Mouse (Mus musculus): ENCODE data around the gene Armc2.

DNA sequence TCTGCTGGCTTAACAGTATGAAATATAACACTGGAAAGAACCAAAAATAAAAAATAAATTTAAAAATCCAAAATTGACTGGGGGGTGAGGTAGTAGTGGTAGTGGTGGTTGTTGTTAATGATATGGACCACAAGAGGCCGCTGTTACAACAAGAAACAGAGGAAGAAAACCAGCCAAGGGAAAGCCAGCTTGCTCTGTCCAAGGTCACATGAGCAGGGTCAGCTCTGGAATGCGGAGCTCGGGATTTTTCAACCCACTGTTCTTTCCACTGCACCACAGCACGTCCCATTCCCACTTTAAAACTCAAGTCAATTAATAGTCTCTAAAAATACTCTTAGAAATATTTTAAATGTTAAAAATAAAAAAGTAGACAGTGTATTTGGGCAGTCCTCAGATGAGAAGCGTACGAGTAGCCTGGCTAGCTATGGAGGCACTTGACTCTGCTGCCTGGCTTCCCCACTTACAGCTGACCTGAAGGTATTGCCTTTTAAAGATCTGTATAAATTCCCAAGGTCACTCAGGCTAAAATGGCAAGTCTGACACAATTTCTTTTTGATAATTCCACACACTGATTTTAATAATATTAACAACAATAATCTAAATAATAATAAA is 37.4 kb downstream of the Armc2 start:
- TF ChIP-seq POLR2A (IDR thresholded peaks at IDR 0.05; ENCODE audit: control insufficient read depth, low read depth, low read length) (no peak), CTCF (IDR thresholded peaks at IDR 0.05; ENCODE audit: control insufficient read depth, insufficient read depth, insufficient replicate concordance, low read depth, low read length) (peak; percentile 12; the same call in 1 of the 2 replicates)
